Mouse (Mus musculus): Measurements from ENCODE around the gene Gm17657.

DNA sequence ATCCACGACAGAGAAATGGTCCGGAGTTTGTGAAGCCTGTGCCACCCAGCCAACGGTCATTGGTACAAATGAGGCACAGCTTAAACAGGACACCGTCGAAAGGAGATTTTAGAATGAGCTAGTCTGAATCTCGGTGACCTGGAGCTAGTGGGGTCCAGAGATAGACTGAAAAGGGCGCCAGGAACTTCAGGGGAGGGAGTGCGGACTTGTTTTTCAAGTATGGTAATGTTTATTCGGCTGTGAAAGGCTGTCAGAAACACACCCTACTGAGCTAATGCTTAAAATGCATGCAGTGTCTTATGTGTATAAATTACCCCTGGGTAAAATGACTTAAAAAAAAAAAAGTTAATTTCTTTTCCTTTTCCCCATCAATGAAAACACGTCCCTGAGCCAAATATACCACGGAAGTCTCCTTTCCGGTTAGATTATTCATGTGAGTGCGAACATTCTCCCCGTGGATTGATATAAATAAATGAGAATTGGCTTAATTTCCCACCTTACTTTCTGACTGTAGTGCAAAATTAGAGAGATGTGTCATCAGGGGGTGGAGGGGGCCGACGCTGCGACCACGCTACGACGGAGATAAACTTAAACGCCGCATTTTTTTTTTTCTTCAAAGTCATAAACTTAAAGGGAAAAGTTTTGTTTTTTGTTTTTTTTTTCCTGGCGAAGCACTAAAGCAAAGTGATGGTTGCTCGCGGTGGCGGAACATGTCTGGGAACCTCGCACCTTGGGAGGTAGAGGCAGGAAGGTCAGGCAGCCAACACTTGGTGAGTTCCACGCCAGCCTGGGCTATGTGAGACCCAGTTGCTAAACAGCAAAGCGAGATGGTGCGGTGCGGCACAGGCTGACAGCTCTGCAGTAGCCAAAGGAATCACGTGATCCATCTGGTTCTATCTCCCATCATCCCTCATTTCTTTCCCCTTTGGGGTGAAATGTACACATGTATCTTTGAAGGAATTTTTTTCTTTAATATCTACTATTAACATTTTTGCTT, 46.5 kb downstream of the Gm17657 start:
- TF ChIP-seq CTCF (conservative IDR thresholded peaks at IDR 0.05; ENCODE audit: low read length): no peak
- no peak for TF ChIP-seq NANOG (IDR thresholded peaks at IDR 0.05; ENCODE audit: borderline replicate concordance, low read length)
- TF ChIP-seq POU5F1 (IDR thresholded peaks at IDR 0.05; ENCODE audit: borderline replicate concordance, low read length): no peak

Data from E14TG2a.4 (cell line).